Mouse (Mus musculus) hindbrain, postnatal 0 days (tissue): ENCODE data around the gene Socs3. TPM values are rescaled to one million over a fixed set of nuclear protein-coding genes. Genes with fewer than 3 reads are reported as not detected.

ENCODE experiments used
- ATAC-seq: fragments of 200-750 bp; cut with Nextera tagmentation; 2 replicates; pipeline ENCODE4 v1.8.0; 2017; ENCODE audit warnings: mild to moderate bottlenecking, moderate TSS enrichment, moderate library complexity
- DNase-seq: peaks from one replicate; pipeline ENCODE4 v3.0.0-alpha.2; 2015; ENCODE audit warnings: low spot score
- H3K27ac ChIP-seq: fragments of 300-500 bp; sonication (generic); 2 replicates; pipeline ENCODE4 v1.5.1; 2014; ENCODE audit warnings: mild to moderate bottlenecking
- H3K27me3 ChIP-seq: fragments of 300-500 bp; sonication (generic); 2 replicates; pipeline ENCODE4 v1.6.1; 2014; ENCODE audit warnings: low read length, mixed read lengths; ENCODE audit not compliant: insufficient read depth
- H3K36me3 ChIP-seq: fragments of 300-500 bp; sonication (generic); 2 replicates; pipeline ENCODE4 v1.6.1; 2014; ENCODE audit warnings: low read length, mixed read lengths; ENCODE audit not compliant: insufficient read depth
- H3K4me1 ChIP-seq: fragments of 300-500 bp; sonication (generic); 2 replicates; pipeline ENCODE4 v1.6.1; 2014; ENCODE audit warnings: antibody characterized with exemption, low read length, mixed read lengths; ENCODE audit not compliant: insufficient read depth
- H3K4me2 ChIP-seq: fragments of 300-500 bp; sonication (generic); 2 replicates; pipeline ENCODE4 v1.6.1; 2014; ENCODE audit warnings: low read depth, mild to moderate bottlenecking, low read length, moderate library complexity, mixed read lengths
- H3K4me3 ChIP-seq: fragments of 300-500 bp; sonication (generic); 2 replicates; pipeline ENCODE4 v1.5.1; 2014; ENCODE audit warnings: low read length
- H3K9ac ChIP-seq: fragments of 300-500 bp; sonication (generic); replicated peaks from 2 replicates; pipeline ENCODE4 v1.6.1; 2014; ENCODE audit warnings: mild to moderate bottlenecking, low read length, moderate library complexity, mixed read lengths
- H3K9me3 ChIP-seq: fragments of 300-500 bp; sonication (generic); 2 replicates; pipeline ENCODE4 v1.6.1; 2016; ENCODE audit warnings: low read length, mixed read lengths
- CTCF ChIP-seq: IDR thresholded peaks from 2 replicates; pipeline ENCODE4 v1.5.1; 2016; ENCODE audit warnings: antibody characterized with exemption, control low read depth, low read depth
- WGBS: fragments of 180-500 bp; shearing (Covaris S2); extraction: QIAGEN DNeasy Blood & Tissue Kit; methylation state at CpG from one replicate; pipeline ENCODE4 v1.1.7; 2014; 5-methylcytosine and 5-hydroxymethylcytosine counted together
- polyA plus RNA-seq: library from polyadenylated mRNA; unstranded; fragments of >200 nt; fragmentation: Nextera tagmentation; extraction: Ambion mirVana; gene quantifications from 2 replicates; pipeline ENCODE4 v1.2.1, GENCODE M21; 2015
- total RNA-seq: library from RNA; depleted of rRNA; stranded (reverse); fragments of >200 nt; gene quantifications from 2 replicates; pipeline ENCODE4 v1.2.3, GENCODE M21; 2014

The Socs3 gene
- total and polyA plus RNA-seq, 2 experiments from 2014 or later, result 6.0 to 12.3 TPM

DNA sequence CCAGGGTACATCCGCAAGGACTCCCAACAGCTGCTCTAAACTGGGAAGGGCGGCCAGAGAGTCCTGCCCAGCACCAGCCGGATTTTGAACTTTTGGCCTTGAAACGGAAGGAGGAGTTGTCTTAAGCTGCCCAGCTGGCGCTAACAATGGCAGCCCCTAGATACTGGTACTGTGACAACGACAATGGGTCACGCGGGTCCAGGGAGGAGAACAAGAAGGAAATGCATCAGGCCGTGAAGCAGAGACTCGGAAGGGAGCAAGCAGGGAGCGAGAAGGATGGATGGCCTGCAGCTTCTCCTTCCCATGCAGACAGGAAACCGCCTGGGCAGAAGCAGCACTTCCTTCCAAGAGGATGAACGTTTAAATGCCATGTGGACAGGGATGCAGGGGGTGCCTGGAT lies 14.2 kb downstream of the Socs3 start:
- Histone ChIP-seq H3K9ac (no peak overlapping the region), H3K9me3 (no peaks in the 10 kb centered on the region), H3K4me3 (no peak overlapping the region), H3K4me1 (peaks cover 7% of the 10 kb centered on the region), H3K36me3 (no peaks in the 10 kb centered on the region), H3K27ac (no peak overlapping the region), H3K4me2 (no peak overlapping the region), H3K27me3 (0 out of 2 replicates have a peak, but pooled peaks cover 4% of the 10 kb centered on the region)
- ATAC-seq (no peak), DNase-seq (no peak)
- no peak for TF ChIP-seq CTCF
- WGBS, result 45% methylated on average over 13 of the region's 13 CpGs

DNA sequence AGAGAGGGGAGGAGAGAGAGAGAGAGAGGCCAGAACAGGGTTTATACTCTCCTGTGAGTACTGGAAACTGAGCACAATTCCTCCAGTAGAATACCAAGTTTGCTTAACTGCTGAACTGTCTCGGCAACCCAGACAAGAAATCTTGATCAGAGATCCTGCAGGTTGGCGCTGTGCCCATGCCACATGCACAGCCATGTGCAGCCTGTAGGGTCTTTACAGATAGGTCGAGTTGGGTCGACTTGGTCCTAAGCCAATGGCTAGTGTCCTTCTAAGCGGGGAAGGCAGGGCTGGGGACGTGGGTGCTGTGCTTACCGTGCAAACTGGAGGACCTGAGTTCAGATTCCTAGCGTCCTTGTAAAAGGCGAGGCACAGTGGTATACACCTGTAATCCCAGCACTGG lies 15.0 kb downstream of the Socs3 start:
- 0 out of 2 replicates have a peak, but pooled peaks cover 4% of the 10 kb centered on the region for H3K27me3 ChIP-seq
- WGBS, result 69% methylated on average over 9 of the region's 9 CpGs
- no peak for TF ChIP-seq CTCF
- no peaks in the 10 kb centered on the region for H3K36me3 ChIP-seq
- no peak for ATAC-seq
- H3K4me3 ChIP-seq, result no peak overlapping the region
- no peak overlapping the region for H3K4me2 ChIP-seq
- peaks cover 9% of the 10 kb centered on the region for H3K4me1 ChIP-seq
- DNase-seq, result peak; percentile 40
- no peaks in the 10 kb centered on the region for H3K9me3 ChIP-seq
- no peak overlapping the region for H3K9ac ChIP-seq
- no peak overlapping the region for H3K27ac ChIP-seq

DNA sequence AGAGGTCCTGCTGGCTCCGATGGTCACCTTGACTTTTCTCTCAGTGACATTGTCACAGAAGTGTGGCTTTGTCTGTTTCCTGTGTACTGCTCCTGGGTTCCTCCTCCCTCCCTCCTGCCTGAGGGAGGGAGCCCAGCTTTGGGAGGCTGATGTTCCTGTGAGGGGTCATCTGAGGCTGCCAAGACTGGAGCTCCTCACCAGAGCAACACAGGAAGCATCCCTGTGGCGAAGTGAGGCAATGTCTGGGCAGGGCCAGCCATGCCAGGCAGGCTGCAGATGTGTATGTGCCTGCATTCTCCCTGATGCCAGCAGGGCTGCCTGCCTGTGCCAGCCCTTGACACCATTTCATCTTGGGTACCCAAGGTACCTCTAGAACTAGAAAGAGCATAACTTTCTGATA lies 15.8 kb downstream of the Socs3 start:
- no peak overlapping the region for H3K4me3 ChIP-seq
- H3K36me3 ChIP-seq, result no peaks in the 10 kb centered on the region
- H3K9me3 ChIP-seq, result no peaks in the 10 kb centered on the region
- H3K27ac ChIP-seq, result no peak overlapping the region
- TF ChIP-seq CTCF, result peak; percentile 44
- H3K4me1 ChIP-seq, result peaks cover 14% of the 10 kb centered on the region
- H3K4me2 ChIP-seq, result no peak overlapping the region
- DNase-seq (peak; percentile 71), ATAC-seq (peak; percentile 79)
- no peak overlapping the region for H3K9ac ChIP-seq
- WGBS, result 53% methylated on average over 2 of the region's 2 CpGs
- H3K27me3 ChIP-seq, result 0 out of 2 replicates have a peak, but pooled peaks cover 4% of the 10 kb centered on the region

DNA sequence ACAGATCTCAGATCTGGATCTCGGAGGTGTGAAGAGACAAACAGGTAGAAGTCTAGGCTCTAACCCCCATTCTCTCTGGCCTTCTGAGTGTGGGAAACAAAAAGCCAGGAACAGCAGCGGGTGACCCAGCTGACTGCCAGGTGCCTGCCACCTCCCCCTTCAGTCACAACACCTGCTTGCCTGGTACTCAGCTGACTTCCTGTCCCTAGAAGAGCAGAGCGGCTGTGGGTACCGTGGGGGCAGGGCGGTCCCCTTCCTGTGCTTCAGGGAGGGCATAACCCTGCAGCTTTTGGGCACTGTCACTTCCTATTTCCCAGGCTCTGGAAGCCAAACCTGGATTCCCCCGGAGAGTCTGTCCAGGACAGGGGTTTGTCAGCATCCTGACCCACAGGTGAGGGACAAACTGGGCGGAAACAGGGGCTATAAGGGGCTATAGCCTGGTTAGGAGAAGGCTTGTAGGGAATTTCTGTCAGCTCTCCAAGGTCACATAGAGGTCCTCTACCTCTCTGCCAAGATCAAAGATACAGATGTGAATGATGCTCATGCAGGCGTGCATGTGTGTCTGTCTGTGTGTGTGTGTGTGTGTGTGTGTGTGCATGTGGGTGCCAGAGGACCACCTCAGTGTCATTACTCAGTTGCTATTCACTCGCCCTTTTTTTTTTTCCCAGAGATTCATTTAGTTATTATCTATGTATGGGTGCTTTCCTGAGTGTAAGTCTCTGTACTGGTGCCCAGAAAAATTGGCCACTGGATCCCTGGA lies 17.5 kb downstream of the Socs3 start:
- H3K27me3 ChIP-seq, result 0 out of 2 replicates have a peak, but pooled peaks cover 4% of the 10 kb centered on the region
- no peak for ATAC-seq
- 76% methylated on average over 9 of the region's 9 CpGs for WGBS
- H3K36me3 ChIP-seq, result no peaks in the 10 kb centered on the region
- H3K9ac ChIP-seq, result no peak overlapping the region
- H3K4me2 ChIP-seq, result no peak overlapping the region
- no peak overlapping the region for H3K27ac ChIP-seq
- DNase-seq, result no peak
- H3K4me1 ChIP-seq, result peaks cover 14% of the 10 kb centered on the region
- H3K9me3 ChIP-seq, result no peaks in the 10 kb centered on the region
- no peak overlapping the region for H3K4me3 ChIP-seq
- no peak for TF ChIP-seq CTCF

DNA sequence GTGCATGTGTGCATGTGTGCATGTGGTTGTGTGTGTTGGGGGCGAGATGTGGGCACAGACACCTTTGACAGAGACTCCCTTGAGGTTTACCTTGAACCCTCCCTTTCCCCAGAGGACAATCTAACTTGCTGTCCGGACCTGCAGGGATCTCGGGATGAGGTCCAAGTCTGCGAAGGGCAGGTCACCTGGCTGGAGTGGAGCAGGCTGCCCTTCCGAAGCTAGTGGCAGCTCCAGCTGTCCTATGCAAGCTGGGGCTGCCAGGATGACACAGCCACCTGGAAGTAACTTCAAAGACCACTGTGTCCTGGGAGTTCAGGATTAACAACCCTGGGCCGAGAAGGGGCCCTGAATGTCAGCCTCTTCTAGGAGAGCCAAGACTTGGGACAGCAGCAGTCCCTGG lies 18.5 kb downstream of the Socs3 start:
- Histone ChIP-seq H3K4me3 (no peak overlapping the region), H3K36me3 (no peaks in the 10 kb centered on the region), H3K4me2 (no peak overlapping the region), H3K9me3 (no peaks in the 10 kb centered on the region), H3K27ac (no peak overlapping the region), H3K27me3 (0 out of 2 replicates have a peak, but pooled peaks cover 4% of the 10 kb centered on the region), H3K9ac (no peak overlapping the region), H3K4me1 (peaks cover 14% of the 10 kb centered on the region)
- ATAC-seq (no peak), DNase-seq (no peak)
- no peak for TF ChIP-seq CTCF
- 74% methylated on average over 6 of the region's 6 CpGs for WGBS

DNA sequence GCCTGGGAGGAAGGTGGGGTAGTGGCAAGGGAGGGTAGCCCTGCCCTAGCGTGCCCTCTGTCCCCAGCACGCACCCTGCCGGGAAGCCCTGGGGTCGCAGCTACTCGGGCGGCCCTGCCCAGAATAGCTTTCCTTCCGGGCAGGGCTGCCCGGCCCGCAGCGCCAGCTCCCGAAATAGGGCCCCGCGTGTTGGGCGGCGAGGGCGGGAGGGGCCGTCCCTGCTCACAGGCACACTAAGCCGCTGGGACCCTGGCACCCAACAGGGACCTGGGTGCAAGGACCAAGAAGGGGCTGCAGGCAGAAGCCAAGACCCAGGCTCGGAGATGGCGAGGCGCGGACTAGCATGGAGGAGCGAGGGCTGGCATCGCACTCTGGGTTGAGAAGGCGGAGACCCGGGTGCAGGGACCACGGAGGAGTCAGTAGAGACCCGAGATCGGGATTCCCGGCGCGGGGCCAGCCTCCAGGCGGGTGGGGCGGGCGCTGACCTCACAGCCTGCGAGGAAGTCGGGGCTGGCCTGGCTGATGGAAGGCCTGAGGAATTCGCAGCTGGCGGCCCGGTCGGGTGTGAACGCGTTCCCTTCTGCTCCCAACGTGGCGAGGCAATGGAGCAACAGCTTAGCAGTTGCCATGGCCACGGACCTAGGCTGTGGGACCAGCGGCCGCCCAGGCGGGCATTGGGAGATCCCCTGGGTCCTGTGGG lies 20.3 kb downstream of the Socs3 start:
- H3K4me3 ChIP-seq, result peak overlapping the region; percentile 15; the same call in 1 of the 2 replicates
- TF ChIP-seq CTCF, result 0 out of 2 replicates have a peak, but pooled peaks have one; percentile 11
- ATAC-seq, result peak; percentile 81
- peaks cover 13% of the 10 kb centered on the region; the same call in 1 of the 2 replicates for H3K4me1 ChIP-seq
- WGBS, result 2% methylated on average over 47 of the region's 49 CpGs
- H3K9me3 ChIP-seq, result no peaks in the 10 kb centered on the region
- DNase-seq, result peak; percentile 78
- peak overlapping the region; percentile 31 for H3K9ac ChIP-seq
- no peaks in the 10 kb centered on the region for H3K36me3 ChIP-seq
- 0 out of 2 replicates have a peak, but pooled peaks cover 4% of the 10 kb centered on the region for H3K27me3 ChIP-seq
- H3K27ac ChIP-seq, result no peak overlapping the region
- peak overlapping the region; percentile 47 for H3K4me2 ChIP-seq
